Mouse (Mus musculus): ENCODE measurements around the gene Zbtb8a. TPM values are rescaled to one million over a fixed set of nuclear protein-coding genes. Genes with fewer than 3 reads are reported as not detected.
"Not testable (repeated sequence)": the region's sequence is repeated elsewhere in the genome, so short reads cannot be mapped to it uniquely, and the experiment has no call there.

Zbtb8a gene
- polyA plus RNA-seq, 1 experiment = 5.0 TPM

DNA sequence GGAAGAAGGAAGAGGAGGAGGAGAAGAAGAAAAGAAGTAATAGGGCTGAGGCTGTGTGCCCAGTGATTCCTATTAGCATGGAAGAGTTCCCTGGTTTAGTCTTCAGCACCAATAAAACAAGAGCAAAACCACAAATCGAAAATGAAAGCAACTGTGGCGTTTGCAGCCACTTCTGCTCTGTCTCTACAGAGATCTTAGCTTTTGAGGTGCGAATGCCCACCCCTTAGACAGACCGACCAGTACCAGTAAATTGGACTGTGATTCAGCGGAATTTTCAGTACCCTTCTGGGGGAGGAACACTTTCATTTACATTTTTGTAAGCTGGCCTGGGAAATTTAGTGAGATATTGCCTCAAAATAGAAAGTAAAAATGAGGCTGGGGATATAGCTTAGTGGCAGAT lies 12.7 kb downstream of the Zbtb8a start:
- Histone ChIP-seq H3K27ac (ENCODE audit: insufficient read depth, low read depth, low read length) (peak overlapping the region; percentile 73), H3K27me3 (ENCODE audit: control insufficient read depth, insufficient read depth, low read length) (no peaks in the 10 kb centered on the region), H3K4me1 (ENCODE audit: control insufficient read depth, insufficient read depth, insufficient read length, low read length) (peaks cover 5% of the 10 kb centered on the region), H3K4me3 (ENCODE audit: low read depth, low read length) (no peak overlapping the region), H3K36me3 (ENCODE audit: control insufficient read depth, insufficient read depth, low read length) (peaks cover 19% of the 10 kb centered on the region)
- TF ChIP-seq CTCF (IDR thresholded peaks at IDR 0.05; ENCODE audit: extremely low read depth, insufficient read length, insufficient replicate concordance, low read depth, low read length) (no peak), POLR2A (IDR thresholded peaks at IDR 0.05; ENCODE audit: low read depth, low read length) (no peak)
- WGBS = 30% methylated on average over 5 of the region's 5 CpGs

GRCm38 (mm10) chr4:129364379-129364778 lies 13.5 kb downstream of the Zbtb8a start:
- peaks cover 26% of the 10 kb centered on the region for H3K36me3 ChIP-seq (ENCODE audit: control insufficient read depth, insufficient read depth, low read length)
- TF ChIP-seq CTCF (IDR thresholded peaks at IDR 0.05; ENCODE audit: extremely low read depth, insufficient read length, insufficient replicate concordance, low read depth, low read length) (no peak), POLR2A (IDR thresholded peaks at IDR 0.05; ENCODE audit: low read depth, low read length) (no peak)
- no peak overlapping the region for H3K4me3 ChIP-seq (ENCODE audit: low read depth, low read length)
- no peaks in the 10 kb centered on the region for H3K27me3 ChIP-seq (ENCODE audit: control insufficient read depth, insufficient read depth, low read length)
- H3K4me1 ChIP-seq (ENCODE audit: control insufficient read depth, insufficient read depth, insufficient read length, low read length) = peaks cover 5% of the 10 kb centered on the region
- 0 out of 2 replicates have a peak overlapping the region, but pooled peaks have one; percentile 23 for H3K27ac ChIP-seq (ENCODE audit: insufficient read depth, low read depth, low read length)
- WGBS = 85% methylated on average over 3 of the region's 3 CpGs

DNA sequence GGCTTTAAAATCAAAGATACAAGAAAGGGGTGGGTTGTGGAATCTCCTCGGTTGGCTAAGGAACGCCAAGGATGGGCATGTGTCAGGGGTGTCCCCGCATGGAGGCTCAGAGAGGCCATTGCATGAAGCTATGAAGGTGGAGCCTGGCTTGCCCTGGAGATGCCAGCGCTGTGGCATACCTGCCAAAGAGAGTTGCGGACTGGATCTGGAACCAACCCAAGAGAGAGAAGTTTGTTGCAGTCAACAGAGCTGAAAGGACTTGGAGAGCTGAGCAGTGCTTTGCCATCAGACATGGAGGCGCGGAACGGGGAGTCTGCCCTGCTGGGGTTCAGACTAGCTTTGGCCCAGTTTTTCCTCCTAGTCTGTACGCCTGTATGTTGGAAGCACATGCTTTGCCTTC lies 14.5 kb downstream of the Zbtb8a start:
- no peak for TF ChIP-seq POLR2A (IDR thresholded peaks at IDR 0.05; ENCODE audit: low read depth, low read length)
- no peak for TF ChIP-seq CTCF (IDR thresholded peaks at IDR 0.05; ENCODE audit: extremely low read depth, insufficient read length, insufficient replicate concordance, low read depth, low read length)
- no peak overlapping the region for H3K27ac ChIP-seq (ENCODE audit: insufficient read depth, low read depth, low read length)
- no peaks in the 10 kb centered on the region for H3K27me3 ChIP-seq (ENCODE audit: control insufficient read depth, insufficient read depth, low read length)
- H3K4me3 ChIP-seq (ENCODE audit: low read depth, low read length) = no peak overlapping the region
- WGBS = 89% methylated on average over 9 of the region's 9 CpGs
- peaks cover 5% of the 10 kb centered on the region for H3K4me1 ChIP-seq (ENCODE audit: control insufficient read depth, insufficient read depth, insufficient read length, low read length)
- peaks cover 26% of the 10 kb centered on the region for H3K36me3 ChIP-seq (ENCODE audit: control insufficient read depth, insufficient read depth, low read length)

- 81% methylated on average over 5 of the region's 5 CpGs for WGBS
- no peak overlapping the region for H3K27ac ChIP-seq (ENCODE audit: insufficient read depth, low read depth, low read length)
- TF ChIP-seq CTCF (IDR thresholded peaks at IDR 0.05; ENCODE audit: extremely low read depth, insufficient read length, insufficient replicate concordance, low read depth, low read length) (no peak), POLR2A (IDR thresholded peaks at IDR 0.05; ENCODE audit: low read depth, low read length) (no peak)
- no peak overlapping the region for H3K4me3 ChIP-seq (ENCODE audit: low read depth, low read length)
- H3K4me1 ChIP-seq (ENCODE audit: control insufficient read depth, insufficient read depth, insufficient read length, low read length) = peaks cover 5% of the 10 kb centered on the region
- no peaks in the 10 kb centered on the region for H3K27me3 ChIP-seq (ENCODE audit: control insufficient read depth, insufficient read depth, low read length)
- peaks cover 28% of the 10 kb centered on the region for H3K36me3 ChIP-seq (ENCODE audit: control insufficient read depth, insufficient read depth, low read length)
Observed at GRCm38 (mm10) chr4:129362771-129363170, 15.1 kb downstream of the Zbtb8a start.

- peaks cover 32% of the 10 kb centered on the region for H3K36me3 ChIP-seq (ENCODE audit: control insufficient read depth, insufficient read depth, low read length)
- H3K27ac ChIP-seq (ENCODE audit: insufficient read depth, low read depth, low read length); H3K27me3 ChIP-seq (ENCODE audit: control insufficient read depth, insufficient read depth, low read length); H3K4me3 ChIP-seq (ENCODE audit: low read depth, low read length); H3K4me1 ChIP-seq (ENCODE audit: control insufficient read depth, insufficient read depth, insufficient read length, low read length): not testable (repeated sequence)
- 88% methylated on average over 3 of the region's 3 CpGs for WGBS
Observed at GRCm38 (mm10) chr4:129362238-129362637, 15.7 kb downstream of the Zbtb8a start.

DNA sequence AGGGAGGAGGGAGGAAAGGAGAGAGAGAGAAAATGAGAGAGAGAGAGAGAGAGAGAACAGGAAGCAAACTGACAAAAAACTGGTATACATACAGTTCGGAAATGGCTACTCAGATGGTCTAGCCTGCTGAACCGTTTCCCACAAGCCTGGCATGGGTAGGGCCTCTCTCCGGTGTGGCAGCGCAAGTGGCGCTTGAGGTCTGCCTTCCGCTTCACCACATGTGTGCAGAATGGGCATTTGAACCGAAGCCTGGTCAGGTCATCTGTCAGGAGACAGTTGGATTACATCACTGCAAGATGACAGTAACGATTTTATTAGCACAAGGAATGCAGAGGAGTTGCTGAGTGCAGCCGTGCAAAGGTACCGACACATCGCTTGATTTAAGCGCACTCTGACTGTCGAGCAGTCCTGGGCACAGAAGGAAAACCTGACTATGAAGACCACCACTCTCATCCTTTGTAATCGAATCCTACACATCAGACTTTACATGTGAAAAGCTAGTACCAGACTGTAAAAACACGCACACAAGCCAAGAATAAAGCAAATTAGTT lies 20.2 kb downstream of the Zbtb8a start:
- Histone ChIP-seq H3K27me3 (ENCODE audit: control insufficient read depth, insufficient read depth, low read length) (no peaks in the 10 kb centered on the region), H3K4me1 (ENCODE audit: control insufficient read depth, insufficient read depth, insufficient read length, low read length) (no peaks in the 10 kb centered on the region), H3K4me3 (ENCODE audit: low read depth, low read length) (no peak overlapping the region), H3K36me3 (ENCODE audit: control insufficient read depth, insufficient read depth, low read length) (peaks cover 51% of the 10 kb centered on the region), H3K27ac (ENCODE audit: insufficient read depth, low read depth, low read length) (no peak overlapping the region)
- TF ChIP-seq CTCF (IDR thresholded peaks at IDR 0.05; ENCODE audit: extremely low read depth, insufficient read length, insufficient replicate concordance, low read depth, low read length) = no peak
- TF ChIP-seq POLR2A (IDR thresholded peaks at IDR 0.05; ENCODE audit: low read depth, low read length) = no peak
- 82% methylated on average over 15 of the region's 15 CpGs for WGBS

DNA sequence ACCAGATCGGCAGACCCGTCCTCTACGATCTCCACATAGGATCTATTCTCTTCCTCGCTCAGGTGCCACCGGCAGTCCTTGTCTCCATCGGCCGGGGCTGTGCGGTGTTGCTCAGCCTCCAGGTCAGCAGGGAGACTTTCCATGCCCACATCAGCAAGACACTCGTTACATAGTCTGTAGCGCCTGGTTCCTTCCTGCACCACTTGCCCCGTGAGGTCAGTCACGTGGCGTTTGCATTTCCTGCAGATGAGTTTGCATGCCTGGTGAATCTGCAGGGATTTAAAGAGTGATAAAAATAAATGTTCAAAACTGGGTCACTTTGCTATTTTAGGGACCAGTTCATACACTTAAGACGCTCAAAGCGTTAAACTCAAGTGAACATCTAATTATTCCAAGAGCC lies 23.7 kb downstream of the Zbtb8a start:
- Histone ChIP-seq H3K27ac (ENCODE audit: insufficient read depth, low read depth, low read length) (no peak overlapping the region), H3K36me3 (ENCODE audit: control insufficient read depth, insufficient read depth, low read length) (peaks cover 37% of the 10 kb centered on the region), H3K4me1 (ENCODE audit: control insufficient read depth, insufficient read depth, insufficient read length, low read length) (no peaks in the 10 kb centered on the region), H3K4me3 (ENCODE audit: low read depth, low read length) (no peak overlapping the region), H3K27me3 (ENCODE audit: control insufficient read depth, insufficient read depth, low read length) (no peaks in the 10 kb centered on the region)
- 83% methylated on average over 15 of the region's 15 CpGs for WGBS
- TF ChIP-seq CTCF (IDR thresholded peaks at IDR 0.05; ENCODE audit: extremely low read depth, insufficient read length, insufficient replicate concordance, low read depth, low read length) = no peak
- no peak for TF ChIP-seq POLR2A (IDR thresholded peaks at IDR 0.05; ENCODE audit: low read depth, low read length)

GRCm38 (mm10) chr4:129353176-129353575 lies 24.7 kb downstream of the Zbtb8a start:
- Histone ChIP-seq H3K27ac (ENCODE audit: insufficient read depth, low read depth, low read length) (no peak overlapping the region), H3K36me3 (ENCODE audit: control insufficient read depth, insufficient read depth, low read length) (peaks cover 37% of the 10 kb centered on the region), H3K4me3 (ENCODE audit: low read depth, low read length) (no peak overlapping the region), H3K27me3 (ENCODE audit: control insufficient read depth, insufficient read depth, low read length) (no peaks in the 10 kb centered on the region), H3K4me1 (ENCODE audit: control insufficient read depth, insufficient read depth, insufficient read length, low read length) (no peaks in the 10 kb centered on the region)
- 93% methylated on average over 12 of the region's 12 CpGs for WGBS
- TF ChIP-seq CTCF (IDR thresholded peaks at IDR 0.05; ENCODE audit: extremely low read depth, insufficient read length, insufficient replicate concordance, low read depth, low read length) (no peak), POLR2A (IDR thresholded peaks at IDR 0.05; ENCODE audit: low read depth, low read length) (no peak)

All from small intestine, adult 2 months (tissue).